Mouse (Mus musculus) heart, embryonic 16.5 days (tissue): ENCODE data around the gene Ctbp2. TPM values are rescaled to one million over a fixed set of nuclear protein-coding genes. Genes with fewer than 3 reads are reported as not detected.
"Not testable (repeated sequence)": the region's sequence is repeated elsewhere in the genome, so short reads cannot be mapped to it uniquely, and the experiment has no call there.

Source experiments
- ATAC-seq: fragments of 200-750 bp; cut with Nextera tagmentation; replicated peaks from 2 replicates; pipeline ENCODE4 v1.8.0; 2017; ENCODE audit warnings: moderate number of reproducible peaks; ENCODE audit not compliant: insufficient read depth, low FRiP score; ENCODE audit errors: extremely low read depth
- H3K27ac ChIP-seq: fragments of 300-500 bp; sonication (generic); 2 replicates; pipeline ENCODE4 v1.5.1; 2014; ENCODE audit warnings: mild to moderate bottlenecking, low read length, control low read depth, moderate library complexity
- H3K27me3 ChIP-seq: fragments of 300-500 bp; sonication (generic); 2 replicates; pipeline ENCODE4 v1.6.1; 2014; ENCODE audit warnings: low read length, mixed read lengths; ENCODE audit not compliant: control insufficient read depth, insufficient read depth
- H3K36me3 ChIP-seq: fragments of 300-500 bp; sonication (generic); 2 replicates; pipeline ENCODE4 v1.6.1; 2014; ENCODE audit not compliant: control insufficient read depth, insufficient read depth
- H3K4me1 ChIP-seq: fragments of 300-500 bp; sonication (generic); 2 replicates; pipeline ENCODE4 v1.6.1; 2014; ENCODE audit warnings: low read length, mixed read lengths; ENCODE audit not compliant: control insufficient read depth, insufficient read depth
- H3K4me2 ChIP-seq: fragments of 300-500 bp; sonication (generic); 2 replicates; pipeline ENCODE4 v1.6.1; 2014; ENCODE audit warnings: low read depth, mild to moderate bottlenecking, control low read depth, low read length
- H3K4me3 ChIP-seq: fragments of 300-500 bp; sonication (generic); 2 replicates; pipeline ENCODE4 v1.5.1; 2014; ENCODE audit warnings: mild to moderate bottlenecking, control low read depth, low read length
- H3K9ac ChIP-seq: fragments of 300-500 bp; sonication (generic); 2 replicates; pipeline ENCODE4 v1.6.1; 2014; ENCODE audit warnings: low read length, control low read depth
- H3K9me3 ChIP-seq: fragments of 300-500 bp; sonication (generic); replicated peaks from 2 replicates; pipeline ENCODE4 v1.6.1; 2016; ENCODE audit warnings: low read length; ENCODE audit not compliant: control insufficient read depth
- WGBS: fragments of 180-500 bp; shearing (Covaris S2); extraction: QIAGEN DNeasy Blood & Tissue Kit; methylation state at CpG from one replicate; pipeline ENCODE4 v1.1.7; 2014; 5-methylcytosine and 5-hydroxymethylcytosine counted together
- polyA plus RNA-seq: library from polyadenylated mRNA; unstranded; fragments of >200 nt; fragmentation: Nextera tagmentation; extraction: Ambion mirVana; gene quantifications from 2 replicates; pipeline ENCODE4 v1.2.1, GENCODE M21; 2015

Ctbp2 gene
- polyA plus RNA-seq, 1 experiment from 2014 or later = 44.6 TPM

DNA sequence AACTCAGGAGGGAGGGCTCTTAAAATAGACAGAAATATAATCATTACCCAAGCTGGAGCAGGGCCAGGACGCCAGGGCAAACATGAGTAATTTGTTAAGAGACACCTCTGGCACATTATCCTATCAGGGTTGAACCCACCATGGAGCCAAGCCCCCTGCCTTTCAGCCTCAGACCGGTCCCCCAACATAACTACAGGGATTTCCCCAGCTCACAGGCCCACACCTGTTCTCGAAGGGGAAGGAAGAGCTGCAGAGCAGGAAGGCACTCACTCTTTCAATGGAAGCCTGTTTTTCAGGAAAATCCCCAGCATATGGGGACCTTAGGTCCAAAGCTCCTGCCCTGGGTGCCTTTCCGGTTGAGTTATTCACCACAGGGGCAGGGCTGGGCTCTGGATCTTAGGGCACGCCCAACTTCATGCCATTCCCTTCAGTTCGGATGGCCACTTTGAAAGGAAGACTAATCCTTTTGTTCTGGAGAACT, 11.8 kb downstream of the Ctbp2 start:
- H3K9ac ChIP-seq = no peak overlapping the region
- no peaks in the 10 kb centered on the region for H3K36me3 ChIP-seq
- no peaks in the 10 kb centered on the region for H3K27me3 ChIP-seq
- no peak overlapping the region for H3K4me2 ChIP-seq
- peaks cover 66% of the 10 kb centered on the region for H3K4me1 ChIP-seq
- no peak for ATAC-seq
- peak overlapping the region; percentile 54 for H3K27ac ChIP-seq
- WGBS = 20% methylated on average over 6 of the region's 6 CpGs
- H3K4me3 ChIP-seq = no peak overlapping the region
- no peaks in the 10 kb centered on the region for H3K9me3 ChIP-seq

DNA sequence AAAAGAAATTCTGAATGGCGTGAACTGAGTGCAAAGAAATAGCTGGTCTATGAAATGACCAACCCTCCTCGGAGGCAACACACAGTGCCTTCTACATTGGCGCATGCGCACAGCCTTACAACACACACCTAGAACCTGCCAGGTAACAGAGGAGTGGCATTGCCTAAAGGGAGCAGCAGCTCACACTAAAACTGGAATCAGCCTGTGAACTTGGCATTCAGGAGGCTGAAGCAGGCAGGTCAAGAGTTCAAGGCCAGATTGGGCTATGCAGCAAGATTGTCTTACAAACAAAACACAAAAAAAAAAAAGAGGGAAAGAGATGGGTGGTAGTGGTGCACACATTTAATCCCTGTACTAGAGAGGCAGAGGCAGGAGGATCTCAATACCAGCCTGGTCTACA, 14.7 kb downstream of the Ctbp2 start:
- ATAC-seq = no peak
- Histone ChIP-seq H3K4me3 (no peak overlapping the region), H3K27me3 (no peaks in the 10 kb centered on the region), H3K9me3 (no peaks in the 10 kb centered on the region), H3K4me1 (peaks cover 40% of the 10 kb centered on the region), H3K27ac (no peak overlapping the region), H3K4me2 (no peak overlapping the region), H3K36me3 (no peaks in the 10 kb centered on the region), H3K9ac (no peak overlapping the region)
- WGBS = 91% methylated on average over 4 of the region's 4 CpGs

DNA sequence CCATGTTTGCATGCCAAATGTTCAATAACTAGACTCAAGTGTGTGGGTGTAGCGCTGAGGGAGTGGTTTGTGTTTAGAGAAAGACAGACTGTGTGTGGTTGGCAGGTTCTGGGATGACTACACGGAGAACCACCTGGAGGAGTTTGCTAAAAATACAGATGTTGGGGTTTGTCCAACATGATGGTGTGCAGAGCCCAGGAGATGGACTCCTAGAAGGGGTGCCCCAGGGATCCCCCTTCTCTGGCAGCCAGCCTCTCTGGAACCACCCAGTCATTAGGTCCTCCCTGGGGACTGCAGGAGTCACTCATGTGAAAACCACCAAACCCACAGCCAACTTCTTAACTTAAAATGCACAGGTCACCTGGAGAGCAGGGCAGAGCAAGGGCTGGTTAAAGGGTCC, 15.5 kb downstream of the Ctbp2 start:
- WGBS = 79% methylated on average over 2 of the region's 2 CpGs

DNA sequence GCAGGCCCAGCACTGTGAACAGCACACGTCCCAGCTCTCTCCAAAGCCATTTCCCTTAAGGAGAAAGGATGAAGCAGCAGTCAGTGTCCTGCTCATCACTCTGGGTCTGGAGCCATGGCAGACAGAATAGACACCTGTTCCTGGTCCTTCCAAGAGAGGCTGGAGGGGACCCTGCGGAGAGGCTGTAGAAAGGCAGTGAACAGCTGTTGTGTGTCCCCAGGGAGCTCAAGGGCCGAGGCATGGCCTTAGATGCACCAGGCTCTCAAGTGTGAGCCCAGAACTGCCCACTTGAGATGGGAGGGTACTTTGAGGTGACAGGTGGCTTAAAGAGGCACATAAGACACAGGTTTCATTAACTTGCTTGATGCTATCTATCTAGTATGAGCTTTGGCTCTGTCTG, 21.6 kb downstream of the Ctbp2 start:
- Histone ChIP-seq H3K27me3 (no peaks in the 10 kb centered on the region), H3K9me3 (no peaks in the 10 kb centered on the region), H3K27ac (no peak overlapping the region), H3K4me2 (no peak overlapping the region), H3K9ac (no peak overlapping the region), H3K4me3 (no peak overlapping the region), H3K36me3 (no peaks in the 10 kb centered on the region), H3K4me1 (peaks cover 60% of the 10 kb centered on the region)
- ATAC-seq = no peak
- 55% methylated on average over 3 of the region's 3 CpGs for WGBS

More for the DNA sequence above, 15.5 kb downstream of the Ctbp2 start:
- Histone ChIP-seq H3K4me3 (no peak overlapping the region), H3K27me3 (no peaks in the 10 kb centered on the region), H3K4me2 (no peak overlapping the region), H3K27ac (no peak overlapping the region), H3K9me3 (no peaks in the 10 kb centered on the region), H3K36me3 (no peaks in the 10 kb centered on the region), H3K4me1 (peaks cover 35% of the 10 kb centered on the region), H3K9ac (no peak overlapping the region)
- ATAC-seq = no peak

DNA sequence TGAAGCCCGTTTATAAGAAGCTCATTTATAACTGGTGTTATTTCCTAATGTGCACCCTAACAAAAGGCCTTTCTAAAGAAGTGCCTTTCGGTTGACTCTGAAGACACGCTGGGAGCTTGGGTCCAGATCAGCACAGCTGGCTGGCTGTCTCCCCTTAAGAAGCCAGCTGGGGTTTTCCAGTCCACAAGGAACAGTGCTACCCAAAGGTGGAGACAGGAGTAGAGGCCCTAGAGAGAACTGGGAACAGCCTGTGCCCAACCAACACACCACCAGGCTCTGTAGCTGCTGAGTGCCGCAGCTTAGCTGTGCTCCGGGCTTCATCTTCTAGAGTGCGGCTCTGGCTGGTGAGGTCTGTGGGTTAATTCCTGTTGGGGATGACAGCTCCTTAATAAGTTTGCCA, 23.1 kb downstream of the Ctbp2 start:
- ATAC-seq = no peak; the same call in 1 of the 2 replicates
- H3K4me3 ChIP-seq = no peak overlapping the region
- no peak overlapping the region for H3K9ac ChIP-seq
- H3K27ac ChIP-seq = no peak overlapping the region
- H3K4me1 ChIP-seq = peaks cover 62% of the 10 kb centered on the region
- 73% methylated on average over 6 of the region's 6 CpGs for WGBS
- H3K4me2 ChIP-seq = no peak overlapping the region
- H3K36me3 ChIP-seq = no peaks in the 10 kb centered on the region
- H3K9me3 ChIP-seq = no peaks in the 10 kb centered on the region
- H3K27me3 ChIP-seq = no peaks in the 10 kb centered on the region

DNA sequence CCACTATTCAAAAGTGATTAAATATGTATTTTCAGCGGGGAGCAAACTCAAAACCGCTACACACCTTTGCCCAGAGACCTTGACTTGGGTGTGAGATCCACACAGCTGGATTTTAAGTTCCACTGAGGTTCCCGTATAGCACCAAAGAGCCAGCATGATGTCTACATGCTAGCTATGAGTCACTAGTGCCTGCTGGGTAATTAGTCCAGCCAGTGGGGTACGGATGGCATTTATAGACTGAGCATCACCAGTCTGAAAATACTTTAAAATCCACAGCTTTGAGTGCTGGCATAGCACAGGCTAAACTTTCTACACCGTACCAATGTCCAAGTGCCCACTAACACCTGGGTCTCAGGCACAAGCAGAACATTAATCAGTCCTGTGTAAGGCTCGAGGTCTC, 24.0 kb downstream of the Ctbp2 start:
- Histone ChIP-seq H3K4me2 (peak overlapping the region; percentile 48; the same call in 1 of the 2 replicates), H3K9ac (no peak overlapping the region), H3K9me3 (no peaks in the 10 kb centered on the region), H3K4me3 (no peak overlapping the region), H3K27me3 (no peaks in the 10 kb centered on the region), H3K36me3 (peaks cover 4% of the 10 kb centered on the region; the same call in 1 of the 2 replicates), H3K4me1 (peaks cover 64% of the 10 kb centered on the region), H3K27ac (peak overlapping the region; percentile 84)
- no peak; the same call in 1 of the 2 replicates for ATAC-seq
- WGBS = 66% methylated on average over 6 of the region's 6 CpGs

DNA sequence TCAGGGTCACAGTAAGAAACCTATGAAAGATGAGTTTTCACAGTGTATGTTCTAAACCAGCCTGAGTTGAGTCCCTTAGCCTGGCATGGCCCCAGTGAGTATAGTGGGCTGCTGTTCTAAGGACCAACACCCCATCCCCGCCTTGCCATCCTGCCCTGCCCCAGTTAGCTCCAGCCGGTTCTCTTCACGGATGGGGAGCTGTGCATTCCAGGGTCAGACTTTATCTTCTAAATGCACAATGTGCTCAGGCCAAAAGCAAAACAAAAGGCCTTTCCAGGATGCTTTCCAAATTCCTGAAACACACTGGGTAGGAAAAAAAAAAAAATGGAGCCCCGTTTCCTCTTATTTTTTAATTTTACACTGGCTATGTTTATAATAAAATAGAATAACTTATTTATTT, 24.9 kb downstream of the Ctbp2 start:
- peak overlapping the region; percentile 11; the same call in 1 of the 2 replicates for H3K9ac ChIP-seq
- peaks cover 65% of the 10 kb centered on the region for H3K4me1 ChIP-seq
- peak; percentile 64 for ATAC-seq
- WGBS = 23% methylated on average over 4 of the region's 4 CpGs
- no peaks in the 10 kb centered on the region for H3K27me3 ChIP-seq
- H3K36me3 ChIP-seq = peaks cover 4% of the 10 kb centered on the region; the same call in 1 of the 2 replicates
- H3K4me2 ChIP-seq = peak overlapping the region; percentile 48; the same call in 1 of the 2 replicates
- H3K9me3 ChIP-seq = no peaks in the 10 kb centered on the region
- peak overlapping the region; percentile 84 for H3K27ac ChIP-seq
- H3K4me3 ChIP-seq = no peak overlapping the region

DNA sequence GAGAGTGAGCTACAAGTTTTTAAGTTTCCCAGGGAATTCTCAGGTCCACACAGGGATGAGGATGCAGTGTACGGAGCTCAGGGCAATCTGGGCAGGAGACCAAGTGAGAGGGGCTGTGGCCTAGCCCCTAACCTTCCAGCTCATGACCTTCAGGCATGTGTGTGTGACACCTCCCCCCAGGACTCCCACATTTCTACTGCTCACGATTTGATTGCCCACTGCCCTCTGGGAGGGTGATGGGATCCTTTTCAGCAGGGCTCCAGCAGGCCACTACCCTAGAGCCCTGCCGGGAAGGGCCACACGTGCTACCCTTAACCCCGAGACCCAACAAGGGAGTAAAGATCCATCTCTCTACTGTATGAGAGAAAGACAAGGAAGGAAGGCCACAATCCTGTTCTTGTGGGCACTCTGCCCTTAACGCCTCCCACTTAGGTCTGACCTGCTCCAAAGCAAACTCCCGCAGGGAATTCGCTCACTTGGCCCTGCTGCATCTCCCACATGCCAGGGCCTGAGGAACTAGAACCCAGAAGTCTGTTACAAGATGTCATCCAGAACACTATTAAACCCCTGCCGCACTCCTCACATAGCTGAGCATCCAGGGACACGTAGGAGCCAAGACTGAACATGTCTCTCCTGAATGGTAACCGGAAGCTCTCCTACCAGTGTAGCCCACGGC, 25.9 kb downstream of the Ctbp2 start:
- ATAC-seq = no peak
- Histone ChIP-seq H3K4me1 (peaks cover 64% of the 10 kb centered on the region), H3K27ac (peak overlapping the region; percentile 84), H3K4me3 (no peak overlapping the region), H3K27me3 (no peaks in the 10 kb centered on the region), H3K36me3 (peaks cover 4% of the 10 kb centered on the region; the same call in 1 of the 2 replicates), H3K9me3 (no peaks in the 10 kb centered on the region), H3K9ac (no peak overlapping the region), H3K4me2 (no peak overlapping the region)
- 63% methylated on average over 12 of the region's 12 CpGs for WGBS

DNA sequence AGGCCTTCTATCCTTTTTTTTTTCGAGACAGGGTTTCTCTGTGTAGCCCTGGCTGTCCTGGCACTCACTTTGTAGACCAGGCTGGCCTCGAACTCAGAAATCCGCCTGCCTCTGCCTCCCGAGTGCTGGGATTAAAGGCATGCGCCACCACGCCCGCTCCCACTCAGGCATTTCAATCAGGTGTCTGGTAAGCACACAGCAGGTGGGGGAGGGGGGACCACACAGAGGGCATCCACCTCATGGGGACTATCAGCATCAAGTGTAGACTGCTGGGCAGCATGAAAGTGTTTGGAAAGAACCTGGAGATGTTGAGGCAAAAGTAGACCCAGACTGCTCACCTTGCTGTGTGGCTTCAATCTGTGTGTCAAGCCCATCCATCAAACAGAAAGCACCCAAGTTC, 28.5 kb downstream of the Ctbp2 start:
- not testable (repeated sequence) for H3K4me2 ChIP-seq, H3K9me3 ChIP-seq, ATAC-seq, H3K4me3 ChIP-seq, H3K9ac ChIP-seq, H3K36me3 ChIP-seq, H3K27me3 ChIP-seq, H3K27ac ChIP-seq
- WGBS = 86% methylated on average over 7 of the region's 7 CpGs
- H3K4me1 ChIP-seq = peaks cover 55% of the 10 kb centered on the region
